Mouse (Mus musculus) C2C12 (cell line): ENCODE results near the gene Clip1.

Experiments used
- CTCF ChIP-seq: IDR thresholded peaks from one replicate; pipeline ENCODE4 v1.5.1; 2011; ENCODE audit not compliant: control insufficient read depth, insufficient read depth, insufficient read length
- FOSL1 ChIP-seq: IDR thresholded peaks from one replicate; pipeline ENCODE4 v1.8.0; 2011; ENCODE audit warnings: mild to moderate bottlenecking, low read length; ENCODE audit not compliant: poor library complexity, insufficient read depth, severe bottlenecking
- MAX ChIP-seq: IDR thresholded peaks from one replicate; pipeline ENCODE4 v1.6.1; 2011; ENCODE audit warnings: mild to moderate bottlenecking, control low read depth
- MYOD1 ChIP-seq: IDR thresholded peaks from one replicate; pipeline ENCODE4 v1.6.1; 2011; ENCODE audit warnings: low read depth; ENCODE audit not compliant: control insufficient read depth, insufficient read length
- MYOG ChIP-seq: IDR thresholded peaks from one replicate; pipeline ENCODE4 v1.6.1; 2011; ENCODE audit not compliant: control insufficient read depth, insufficient read length; ENCODE audit errors: extremely low read depth
- USF1 ChIP-seq: IDR thresholded peaks from one replicate; pipeline ENCODE4 v1.6.1; 2011; ENCODE audit warnings: low read depth, mild to moderate bottlenecking, control low read depth, moderate library complexity

DNA sequence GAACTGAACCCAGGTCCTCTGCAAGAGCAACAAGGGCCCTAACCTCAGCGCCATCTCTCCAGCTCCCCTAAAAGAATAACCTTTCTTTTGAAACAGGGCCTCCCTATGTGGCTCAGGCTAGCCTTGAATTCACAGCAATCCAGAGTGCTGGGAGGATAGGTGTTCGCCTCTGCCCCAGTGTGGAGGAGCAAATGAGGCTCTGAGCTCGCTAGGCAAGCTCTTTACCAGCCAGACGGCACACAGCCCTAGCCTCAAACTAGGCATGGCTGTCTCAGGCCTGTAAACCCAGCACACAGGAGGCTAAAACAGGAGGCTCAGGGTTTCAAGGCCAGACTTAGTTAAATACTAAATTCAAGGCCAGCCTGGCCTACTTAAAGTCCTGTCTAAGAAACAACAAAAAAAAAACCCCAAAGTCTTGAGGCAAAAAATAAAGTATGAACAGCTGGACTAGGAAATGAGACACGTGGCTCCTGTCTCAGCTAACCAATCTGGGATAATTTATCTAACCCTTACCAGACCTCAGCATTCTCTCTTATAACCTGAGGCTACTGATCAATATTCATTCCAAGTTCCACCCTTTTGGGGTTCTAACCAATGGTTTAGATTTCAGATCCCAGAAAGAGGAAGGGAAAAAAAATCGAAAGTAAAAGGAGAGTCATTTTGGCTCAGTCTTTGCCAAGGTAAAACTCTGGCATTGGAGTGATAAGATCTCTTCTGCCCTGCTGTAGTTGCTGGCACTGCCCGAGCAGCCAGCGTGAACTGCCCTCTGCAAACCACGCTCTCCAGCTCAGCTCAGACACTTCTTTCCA, 14.2 kb downstream of the Clip1 start:
- TF ChIP-seq CTCF, result no peak
- TF ChIP-seq MYOD1, result no peak
- TF ChIP-seq MYOG, result no peak
- no peak for TF ChIP-seq MAX
- no peak for TF ChIP-seq FOSL1
- peak; percentile 18 for TF ChIP-seq USF1
